Mouse (Mus musculus) bone marrow, adult 2 months (tissue): ENCODE measurements around the gene Mylk. TPM values are rescaled to one million over a fixed set of nuclear protein-coding genes. Genes with fewer than 3 reads are reported as not detected.

ENCODE experiments used
- H3K27ac ChIP-seq: fragments of 200-500 bp; 2 replicates; pipeline ENCODE4 v1.5.1; 2012; ENCODE audit warnings: low read depth, mild to moderate bottlenecking, control low read depth, inconsistent platforms, low read length; ENCODE audit not compliant: control insufficient read depth, poor library complexity, insufficient read depth
- H3K4me1 ChIP-seq: fragments of 200-500 bp; 2 replicates; pipeline ENCODE4 v1.6.1; 2011; ENCODE audit warnings: low read length; ENCODE audit not compliant: control insufficient read depth, insufficient read depth
- H3K4me3 ChIP-seq: fragments of 200-500 bp; replicated peaks from 2 replicates; pipeline ENCODE3; 2011; ENCODE audit warnings: mild to moderate bottlenecking, low read depth, low read length, control low read depth; ENCODE audit not compliant: control insufficient read depth
- CTCF ChIP-seq: fragments of 200-500 bp; IDR thresholded peaks from 2 replicates; pipeline ENCODE4 v1.5.1; 2011; ENCODE audit warnings: low read length, control low read depth; ENCODE audit not compliant: control insufficient read depth, insufficient read depth
- POLR2A ChIP-seq: fragments of 200-500 bp; IDR thresholded peaks from 2 replicates; pipeline ENCODE4 v1.6.1; 2011; ENCODE audit warnings: low read depth, mild to moderate bottlenecking, control low read depth, low read length, borderline replicate concordance; ENCODE audit not compliant: control insufficient read depth
- WGBS: fragments of 180-500 bp; shearing (Covaris S2); methylation state at CpG from one replicate; pipeline ENCODE4 v1.1.7; 2018; 5-methylcytosine and 5-hydroxymethylcytosine counted together
- polyA plus RNA-seq: library from polyadenylated mRNA; stranded (reverse); fragments of >200 nt; gene quantifications from 2 replicates; pipeline ENCODE4 v1.2.4, GENCODE M21; 2011; ENCODE audit warnings: low replicate concordance; ENCODE audit not compliant: missing spikeins, insufficient read depth, insufficient read length

Gene Mylk
- polyA plus RNA-seq, 1 experiment = 22.2 TPM

GRCm38 (mm10) chr16:34930110-34930509 is 185.1 kb downstream of the Mylk start:
- TF ChIP-seq POLR2A = no peak
- no peak for TF ChIP-seq CTCF
- 7% methylated on average over 7 of the region's 7 CpGs for WGBS
- Histone ChIP-seq H3K4me3 (no peak overlapping the region), H3K27ac (no peak overlapping the region), H3K4me1 (no peaks in the 10 kb centered on the region)

- no peaks in the 10 kb centered on the region for H3K4me1 ChIP-seq
Observed at GRCm38 (mm10) chr16:34931306-34931705, 186.3 kb downstream of the Mylk start.

GRCm38 (mm10) chr16:34933173-34933572 is 188.2 kb downstream of the Mylk start:
- H3K4me3 ChIP-seq = no peak overlapping the region
- H3K4me1 ChIP-seq = no peaks in the 10 kb centered on the region
- no peak overlapping the region for H3K27ac ChIP-seq
- no peak for TF ChIP-seq CTCF
- TF ChIP-seq POLR2A = no peak
- WGBS = 69% methylated on average over 4 of the region's 4 CpGs

More at GRCm38 (mm10) chr16:34931306-34931705, 186.3 kb downstream of the Mylk start:
- Histone ChIP-seq H3K27ac (no peak overlapping the region), H3K4me3 (no peak overlapping the region)
- TF ChIP-seq CTCF = no peak
- no peak for TF ChIP-seq POLR2A
- 23% methylated on average over 2 of the region's 2 CpGs for WGBS

GRCm38 (mm10) chr16:34934486-34934885 is 189.5 kb downstream of the Mylk start:
- TF ChIP-seq POLR2A (no peak), CTCF (no peak)
- no peak overlapping the region for H3K4me3 ChIP-seq
- WGBS = 82% methylated on average over 6 of the region's 6 CpGs
- no peaks in the 10 kb centered on the region for H3K4me1 ChIP-seq
- no peak overlapping the region for H3K27ac ChIP-seq

GRCm38 (mm10) chr16:34935514-34936338 is 190.7 kb downstream of the Mylk start:
- 78% methylated on average over 9 of the region's 9 CpGs for WGBS
- no peak for TF ChIP-seq CTCF
- no peak for TF ChIP-seq POLR2A
- Histone ChIP-seq H3K27ac (no peak overlapping the region), H3K4me1 (no peaks in the 10 kb centered on the region; the same call in 1 of the 2 replicates), H3K4me3 (no peak overlapping the region)

- H3K27ac ChIP-seq = no peak overlapping the region
- 73% methylated on average over 9 of the region's 9 CpGs for WGBS
- no peak for TF ChIP-seq CTCF
- no peak for TF ChIP-seq POLR2A
Observed at GRCm38 (mm10) chr16:34936339-34936810, 191.4 kb downstream of the Mylk start.

GRCm38 (mm10) chr16:34937611-34938010 is 192.6 kb downstream of the Mylk start:
- Histone ChIP-seq H3K4me3 (no peak overlapping the region), H3K27ac (no peak overlapping the region), H3K4me1 (no peaks in the 10 kb centered on the region; the same call in 1 of the 2 replicates)
- TF ChIP-seq POLR2A (no peak), CTCF (no peak)
- 32% methylated on average over 4 of the region's 4 CpGs for WGBS

More at GRCm38 (mm10) chr16:34936339-34936810, 191.4 kb downstream of the Mylk start:
- no peak overlapping the region for H3K4me3 ChIP-seq
- H3K4me1 ChIP-seq = no peaks in the 10 kb centered on the region; the same call in 1 of the 2 replicates

- 81% methylated on average over 2 of the region's 2 CpGs for WGBS
- TF ChIP-seq CTCF = no peak
- no peak for TF ChIP-seq POLR2A
- Histone ChIP-seq H3K4me3 (no peak overlapping the region), H3K4me1 (no peaks in the 10 kb centered on the region; the same call in 1 of the 2 replicates), H3K27ac (no peak overlapping the region)
Observed at GRCm38 (mm10) chr16:34938248-34938647, 193.2 kb downstream of the Mylk start.
